Mouse (Mus musculus): ENCODE measurements around the gene Tectb.

The Tectb gene

DNA sequence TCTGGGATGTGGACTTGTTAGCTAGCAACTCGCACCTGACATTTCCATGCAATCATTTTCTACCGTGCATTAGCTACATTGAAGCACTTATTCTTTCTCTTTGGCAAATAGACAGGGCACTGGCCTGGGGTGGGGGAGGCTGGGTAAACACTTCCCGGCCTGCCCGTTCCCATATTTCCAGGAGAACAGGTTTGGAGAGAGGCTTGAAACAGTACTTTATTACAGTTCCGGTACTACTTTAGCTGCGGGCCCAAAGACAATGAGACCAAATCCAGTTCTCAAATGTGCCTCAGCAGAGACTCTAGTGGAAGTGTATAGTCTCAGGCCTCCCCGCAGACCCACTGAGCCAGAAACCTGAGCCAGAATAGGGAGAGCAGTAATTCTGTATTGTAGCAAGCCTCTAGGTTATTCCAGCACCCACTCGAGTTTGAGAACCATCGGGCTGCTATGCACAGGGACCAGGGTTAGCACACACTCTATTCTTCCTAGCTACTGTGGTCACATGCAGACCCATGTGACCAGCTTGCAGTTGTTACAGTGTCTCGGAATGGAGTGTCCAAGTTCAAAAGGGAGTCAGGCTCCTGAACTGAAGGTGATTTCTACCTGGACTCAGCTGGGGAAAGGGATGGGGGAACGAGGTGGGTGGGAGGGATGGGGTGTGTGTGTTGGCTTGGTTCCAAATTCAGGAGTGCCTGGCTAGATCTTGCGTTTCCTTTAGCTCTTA, 33.2 kb downstream of the Tectb start:
- no peak for DNase-seq

GRCm38 (mm10) chr19:55216876-55217275, 36.3 kb downstream of the Tectb start:
- DNase-seq = no peak

DNA sequence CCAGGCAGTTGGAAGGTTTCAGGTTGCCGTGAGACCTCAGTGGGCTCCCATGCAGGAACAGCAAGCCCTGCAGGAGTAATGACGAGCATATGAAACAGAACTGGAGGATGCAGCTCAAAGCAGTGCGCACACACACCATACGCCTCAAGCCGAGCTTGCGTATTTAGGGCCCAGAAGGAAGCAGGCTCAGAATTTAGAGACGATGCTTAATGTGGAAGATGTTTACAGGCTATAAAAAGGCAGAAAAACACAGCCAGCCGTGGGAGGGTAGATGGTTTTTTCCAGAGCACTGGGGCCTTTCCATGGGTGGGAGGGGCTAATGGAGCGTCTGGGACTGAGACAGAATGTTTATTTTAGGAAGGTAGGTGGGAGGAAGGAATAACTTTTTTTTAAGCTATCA, 36.8 kb downstream of the Tectb start:
- peak; percentile 88 for DNase-seq

DNA sequence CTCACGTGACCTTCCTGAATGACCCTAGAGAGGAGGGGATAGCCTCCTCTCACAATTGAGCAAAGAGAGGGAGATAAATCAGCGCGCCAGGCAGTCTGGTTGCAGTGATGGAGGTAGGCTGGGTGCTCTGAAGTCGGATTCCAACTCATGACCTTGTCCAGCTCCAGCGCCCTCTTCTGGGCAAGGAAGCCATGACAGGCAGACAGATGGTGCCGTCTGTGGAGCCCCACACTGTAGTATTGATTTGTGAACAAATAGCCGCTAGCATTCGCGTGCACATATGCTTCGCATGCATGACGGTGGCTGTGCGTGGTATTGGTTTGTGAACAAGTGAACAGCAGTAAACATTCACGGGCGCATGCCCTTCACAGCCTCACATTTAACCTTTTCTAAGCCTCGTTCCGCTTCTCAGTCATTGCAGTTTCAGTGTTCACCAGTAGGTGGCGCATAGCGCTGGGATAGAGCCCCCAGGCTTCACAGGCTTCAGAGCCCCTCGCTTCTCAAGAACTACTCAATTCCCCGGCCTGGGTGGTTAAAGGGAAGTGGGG, 37.7 kb downstream of the Tectb start:
- DNase-seq = peak; percentile 87

GRCm38 (mm10) chr19:55218741-55219221, 38.2 kb downstream of the Tectb start:
- no peak for DNase-seq

DNA sequence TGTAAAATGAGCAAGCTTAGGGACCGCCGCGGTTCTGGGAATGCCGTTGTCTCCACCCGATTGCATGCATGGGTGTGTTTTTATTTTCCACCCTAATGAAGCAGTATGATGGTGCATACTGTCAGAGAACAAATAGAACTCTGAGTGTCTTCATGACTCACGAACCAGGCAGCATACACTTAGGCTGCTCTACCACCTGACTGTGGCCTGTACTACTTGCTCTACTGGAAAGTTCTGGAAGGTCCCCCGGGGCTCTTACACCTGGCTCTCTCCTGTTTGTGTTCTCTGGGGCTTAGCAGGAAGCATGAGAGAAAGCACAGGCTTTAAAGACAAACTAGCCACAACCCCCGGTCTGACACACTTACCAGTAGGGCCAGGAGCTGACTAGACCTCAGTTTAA, 38.8 kb downstream of the Tectb start:
- no peak for DNase-seq

DNA sequence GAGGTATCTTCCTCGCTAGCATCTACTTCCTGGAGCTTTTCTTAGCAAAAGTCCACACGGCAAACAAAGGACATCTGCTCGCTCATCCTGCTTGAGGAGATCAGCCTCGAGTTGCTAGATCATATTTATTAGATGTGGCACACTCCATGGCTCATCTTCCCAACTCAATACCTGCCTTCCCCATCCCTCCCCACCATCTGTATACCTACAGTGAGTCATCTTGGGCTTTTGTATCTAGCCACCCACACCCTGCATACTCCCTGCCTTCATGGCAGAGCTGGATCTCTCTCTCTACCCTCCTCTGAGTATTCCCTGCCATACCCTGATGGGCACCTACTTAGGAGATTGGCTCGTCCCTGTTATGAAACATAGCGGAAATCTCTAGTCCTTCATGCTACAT, 40.7 kb downstream of the Tectb start:
- DNase-seq = peak; percentile 67

GRCm38 (mm10) chr19:55222268-55222667, 41.7 kb downstream of the Tectb start:
- no peak for DNase-seq

GRCm38 (mm10) chr19:55226621-55227020, 46.1 kb downstream of the Tectb start:
- no peak for DNase-seq

DNA sequence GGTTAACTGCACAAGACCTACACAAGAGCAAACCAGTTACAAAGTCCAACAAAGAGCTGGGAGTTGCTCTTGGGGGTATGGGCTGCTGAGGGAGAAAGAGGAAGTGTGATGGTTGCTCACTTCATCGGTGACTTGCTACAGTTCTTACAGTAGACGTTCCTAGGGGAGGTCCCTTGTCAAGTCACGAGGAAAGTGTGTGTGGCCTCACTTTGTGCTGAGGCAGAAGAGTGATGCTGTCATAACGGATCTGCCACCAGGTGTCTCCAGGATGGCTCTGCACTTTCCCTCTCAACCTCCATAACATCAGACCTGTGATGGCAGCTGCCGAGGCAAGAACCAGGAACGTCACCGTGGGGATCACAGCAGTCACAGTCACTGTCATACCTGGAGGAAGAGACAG, 46.6 kb downstream of the Tectb start:
- no peak for DNase-seq

DNA sequence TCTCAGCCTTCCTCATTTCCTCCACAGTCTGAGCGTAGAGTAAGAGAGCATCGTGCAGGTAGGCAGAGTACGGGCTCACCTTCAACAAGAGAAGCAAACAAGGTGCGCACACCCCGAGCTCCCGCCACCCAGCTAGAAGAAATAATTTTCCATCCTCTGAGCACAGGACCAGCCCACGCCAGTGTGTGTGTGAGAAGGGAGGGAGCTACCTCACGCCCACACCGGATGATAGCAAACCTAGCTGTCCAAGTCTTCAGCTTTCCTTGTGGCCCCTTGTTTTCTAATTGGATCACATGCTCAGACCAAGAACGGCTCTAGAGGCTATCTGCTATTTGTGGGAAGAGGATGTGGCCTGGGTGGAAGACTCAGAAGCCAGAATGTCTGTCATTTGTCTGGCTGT, 50.5 kb downstream of the Tectb start:
- no peak for DNase-seq

GRCm38 (mm10) chr19:55232136-55232535, 51.6 kb downstream of the Tectb start:
- no peak for DNase-seq

GRCm38 (mm10) chr19:55236026-55236425, 55.5 kb downstream of the Tectb start:
- no peak for DNase-seq

- peak; percentile 22 for DNase-seq
Measured at GRCm38 (mm10) chr19:55236564-55236963, 56.0 kb downstream of the Tectb start.

DNA sequence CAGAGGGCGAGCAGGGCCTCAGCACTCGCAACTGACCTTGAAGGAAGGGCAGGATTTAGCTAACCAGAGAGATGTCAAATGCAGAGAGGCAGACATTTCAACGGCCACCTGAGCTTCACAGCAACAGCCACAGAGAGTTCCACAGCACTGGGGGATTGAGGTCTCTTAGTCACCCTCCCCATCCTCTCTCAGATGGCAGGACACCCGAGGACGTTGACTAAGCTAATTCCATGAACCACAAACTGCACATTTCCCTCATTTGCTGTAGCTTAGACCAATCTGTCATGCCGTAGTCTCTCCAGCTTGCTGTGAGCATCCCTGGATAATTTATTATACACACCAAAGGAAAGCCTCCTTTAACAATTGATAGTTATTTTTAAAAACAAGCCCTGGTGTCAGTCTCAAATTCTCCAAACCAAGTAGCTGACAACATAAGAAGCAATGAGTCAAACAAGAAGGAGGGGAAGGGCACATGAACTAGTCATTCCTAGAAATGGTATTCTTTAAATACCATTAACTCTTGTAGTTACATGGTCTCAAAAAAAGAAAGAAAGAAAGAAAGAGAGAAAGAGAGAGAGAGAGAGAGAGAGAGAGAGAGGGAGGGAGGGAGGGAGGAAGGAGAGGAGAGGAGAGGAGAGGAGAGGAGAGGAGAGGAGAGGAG, 59.4 kb downstream of the Tectb start:
- no peak for DNase-seq

DNA sequence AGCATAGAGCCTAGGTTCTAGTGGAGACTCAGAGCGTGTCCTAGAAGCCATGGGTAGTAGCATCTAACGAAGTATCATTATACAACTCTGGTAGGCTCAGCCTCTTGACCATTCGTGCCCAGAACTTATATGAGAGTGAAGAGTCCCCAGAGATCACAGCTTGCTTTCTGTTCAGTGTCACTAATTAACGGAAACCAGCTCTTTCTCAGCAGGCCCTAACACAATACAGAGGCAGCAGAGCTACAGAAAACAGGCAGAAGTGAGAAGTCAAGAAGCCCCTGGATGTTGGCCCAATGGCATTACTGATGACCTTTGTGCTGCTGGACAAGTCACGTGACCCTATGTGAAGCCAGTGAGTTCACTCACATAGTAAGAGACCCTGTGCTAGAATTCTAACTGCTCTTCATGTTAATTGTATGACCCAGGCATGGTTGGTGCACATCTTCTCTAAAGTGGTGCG, 60.7 kb downstream of the Tectb start, which contains the start of gene Gucy2g:
Gene Gucy2g (minus strand): TSS at position 51 of the 460 bp plus-strand sequence.
- no peak for DNase-seq

GRCm38 (mm10) chr19:55244791-55245231, 64.3 kb downstream of the Tectb start:
- peak; percentile 71 for DNase-seq
